Mouse (Mus musculus): ENCODE data around the gene Irf3. TPM values are rescaled to one million over a fixed set of nuclear protein-coding genes. Genes with fewer than 3 reads are reported as not detected.

Irf3 gene
- polyA plus RNA-seq, 1 experiment from 2014 or later, result 96.0 TPM

DNA sequence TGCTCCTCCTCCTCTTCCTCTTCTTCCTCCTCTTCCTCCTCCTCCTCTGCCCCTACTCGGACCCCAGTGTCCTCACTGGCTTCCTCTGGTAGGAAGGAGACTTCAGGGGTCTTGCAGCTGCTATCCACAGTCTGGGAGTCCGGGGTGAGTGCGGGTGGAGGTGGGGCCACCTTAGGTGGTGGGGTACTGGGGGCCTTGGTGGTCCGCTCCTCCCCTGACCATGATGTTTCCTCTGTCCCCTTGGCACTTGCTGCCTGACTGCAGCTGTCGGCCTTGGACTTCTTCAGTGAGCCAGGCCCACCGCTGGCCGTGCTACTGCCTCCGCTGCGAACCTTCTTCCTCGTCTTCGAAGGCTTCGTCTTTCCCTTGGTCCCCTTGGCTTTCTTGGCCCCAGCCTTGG, 9.1 kb downstream of the Irf3 start:
- no peak overlapping the region for H3K9ac ChIP-seq (replicated peaks; ENCODE audit: low read depth, low read length)
- no peaks in the 10 kb centered on the region for H3K9me3 ChIP-seq (ENCODE audit: control insufficient read depth, low read depth, low read length)
- 91% methylated on average over 12 of the region's 12 CpGs for WGBS
- no peak overlapping the region for H3K4me2 ChIP-seq (replicated peaks; ENCODE audit: low read depth, low read length)
- no peaks in the 10 kb centered on the region for H3K4me1 ChIP-seq (ENCODE audit: control insufficient read depth, insufficient read depth, low read length)
- H3K36me3 ChIP-seq (ENCODE audit: control insufficient read depth, insufficient read depth, low read length), result peaks cover 94% of the 10 kb centered on the region
- H3K27me3 ChIP-seq (ENCODE audit: control insufficient read depth, insufficient read depth, low read length), result no peaks in the 10 kb centered on the region
- H3K4me3 ChIP-seq (ENCODE audit: low read depth, low read length), result no peak overlapping the region
- no peak overlapping the region for H3K27ac ChIP-seq (ENCODE audit: low read length)
- no peak for ATAC-seq (ENCODE audit: insufficient number of reproducible peaks, insufficient read depth, low FRiP score, low read depth)

GRCm38 (mm10) chr7:45007141-45007540, 9.7 kb downstream of the Irf3 start:
- Histone ChIP-seq H3K4me2 (replicated peaks; ENCODE audit: low read depth, low read length) (no peak overlapping the region), H3K4me1 (ENCODE audit: control insufficient read depth, insufficient read depth, low read length) (no peaks in the 10 kb centered on the region), H3K9me3 (ENCODE audit: control insufficient read depth, low read depth, low read length) (no peaks in the 10 kb centered on the region), H3K4me3 (ENCODE audit: low read depth, low read length) (no peak overlapping the region), H3K36me3 (ENCODE audit: control insufficient read depth, insufficient read depth, low read length) (peaks cover 94% of the 10 kb centered on the region), H3K27me3 (ENCODE audit: control insufficient read depth, insufficient read depth, low read length) (no peaks in the 10 kb centered on the region), H3K9ac (replicated peaks; ENCODE audit: low read depth, low read length) (no peak overlapping the region), H3K27ac (ENCODE audit: low read length) (no peak overlapping the region)
- ATAC-seq (ENCODE audit: insufficient number of reproducible peaks, insufficient read depth, low FRiP score, low read depth), result no peak
- 93% methylated on average over 29 of the region's 29 CpGs for WGBS

- no peak overlapping the region for H3K9ac ChIP-seq (replicated peaks; ENCODE audit: low read depth, low read length)
- no peaks in the 10 kb centered on the region for H3K9me3 ChIP-seq (ENCODE audit: control insufficient read depth, low read depth, low read length)
- no peaks in the 10 kb centered on the region for H3K27me3 ChIP-seq (ENCODE audit: control insufficient read depth, insufficient read depth, low read length)
- 96% methylated on average over 30 of the region's 30 CpGs for WGBS
- H3K27ac ChIP-seq (ENCODE audit: low read length), result no peak overlapping the region
- H3K4me2 ChIP-seq (replicated peaks; ENCODE audit: low read depth, low read length), result no peak overlapping the region
- no peaks in the 10 kb centered on the region for H3K4me1 ChIP-seq (ENCODE audit: control insufficient read depth, insufficient read depth, low read length)
- peaks cover 94% of the 10 kb centered on the region for H3K36me3 ChIP-seq (ENCODE audit: control insufficient read depth, insufficient read depth, low read length)
- ATAC-seq (ENCODE audit: insufficient number of reproducible peaks, insufficient read depth, low FRiP score, low read depth), result no peak
- no peak overlapping the region for H3K4me3 ChIP-seq (ENCODE audit: low read depth, low read length)
Observed at GRCm38 (mm10) chr7:45007846-45008245, 10.4 kb downstream of the Irf3 start.

DNA sequence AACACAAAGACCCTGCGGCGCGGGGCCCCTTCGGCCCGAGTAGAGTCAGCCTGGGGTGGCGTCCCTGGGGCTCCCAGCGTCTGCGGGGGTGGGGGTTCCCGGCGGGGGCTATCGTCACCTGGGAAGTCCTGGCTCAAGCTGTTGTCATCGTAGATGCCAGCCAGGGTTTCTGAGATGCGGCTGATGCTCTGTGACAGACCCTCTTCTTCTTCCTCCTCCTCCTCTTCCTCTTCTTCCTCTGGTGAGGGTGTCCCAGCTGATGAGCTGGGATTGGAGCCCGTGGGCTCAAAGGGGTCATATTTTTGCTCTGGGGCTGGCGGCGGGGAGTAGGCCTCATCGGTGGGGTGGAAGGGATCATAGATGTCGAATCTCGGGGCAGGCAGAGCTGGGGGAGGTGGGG, 11.0 kb downstream of the Irf3 start:
- WGBS, result 95% methylated on average over 19 of the region's 19 CpGs
- ATAC-seq (ENCODE audit: insufficient number of reproducible peaks, insufficient read depth, low FRiP score, low read depth), result no peak
- Histone ChIP-seq H3K27me3 (ENCODE audit: control insufficient read depth, insufficient read depth, low read length) (no peaks in the 10 kb centered on the region), H3K4me1 (ENCODE audit: control insufficient read depth, insufficient read depth, low read length) (no peaks in the 10 kb centered on the region), H3K4me3 (ENCODE audit: low read depth, low read length) (no peak overlapping the region), H3K4me2 (replicated peaks; ENCODE audit: low read depth, low read length) (no peak overlapping the region), H3K9me3 (ENCODE audit: control insufficient read depth, low read depth, low read length) (no peaks in the 10 kb centered on the region), H3K36me3 (ENCODE audit: control insufficient read depth, insufficient read depth, low read length) (peaks cover 94% of the 10 kb centered on the region), H3K9ac (replicated peaks; ENCODE audit: low read depth, low read length) (no peak overlapping the region), H3K27ac (ENCODE audit: low read length) (no peak overlapping the region)

- H3K36me3 ChIP-seq (ENCODE audit: control insufficient read depth, insufficient read depth, low read length), result peaks cover 65% of the 10 kb centered on the region
Observed at GRCm38 (mm10) chr7:45012011-45012410, 14.6 kb downstream of the Irf3 start.

GRCm38 (mm10) chr7:45012824-45013223, 15.4 kb downstream of the Irf3 start:
- H3K27ac ChIP-seq (ENCODE audit: low read length), result no peak overlapping the region
- H3K4me3 ChIP-seq (ENCODE audit: low read depth, low read length), result no peak overlapping the region
- ATAC-seq (ENCODE audit: insufficient number of reproducible peaks, insufficient read depth, low FRiP score, low read depth), result no peak
- H3K36me3 ChIP-seq (ENCODE audit: control insufficient read depth, insufficient read depth, low read length), result peaks cover 57% of the 10 kb centered on the region
- 83% methylated on average over 4 of the region's 4 CpGs for WGBS
- no peak overlapping the region for H3K9ac ChIP-seq (replicated peaks; ENCODE audit: low read depth, low read length)
- no peak overlapping the region for H3K4me2 ChIP-seq (replicated peaks; ENCODE audit: low read depth, low read length)
- H3K4me1 ChIP-seq (ENCODE audit: control insufficient read depth, insufficient read depth, low read length), result peaks cover 11% of the 10 kb centered on the region; the same call in 1 of the 2 replicates
- H3K9me3 ChIP-seq (ENCODE audit: control insufficient read depth, low read depth, low read length), result no peaks in the 10 kb centered on the region
- no peaks in the 10 kb centered on the region for H3K27me3 ChIP-seq (ENCODE audit: control insufficient read depth, insufficient read depth, low read length)

More at GRCm38 (mm10) chr7:45012011-45012410, 14.6 kb downstream of the Irf3 start:
- Histone ChIP-seq H3K27me3 (ENCODE audit: control insufficient read depth, insufficient read depth, low read length) (no peaks in the 10 kb centered on the region), H3K4me3 (ENCODE audit: low read depth, low read length) (no peak overlapping the region), H3K9me3 (ENCODE audit: control insufficient read depth, low read depth, low read length) (no peaks in the 10 kb centered on the region), H3K4me1 (ENCODE audit: control insufficient read depth, insufficient read depth, low read length) (peaks cover 11% of the 10 kb centered on the region; the same call in 1 of the 2 replicates), H3K4me2 (replicated peaks; ENCODE audit: low read depth, low read length) (no peak overlapping the region), H3K9ac (replicated peaks; ENCODE audit: low read depth, low read length) (no peak overlapping the region), H3K27ac (ENCODE audit: low read length) (no peak overlapping the region)
- WGBS, result 99% methylated on average over 6 of the region's 6 CpGs
- ATAC-seq (ENCODE audit: insufficient number of reproducible peaks, insufficient read depth, low FRiP score, low read depth), result no peak

DNA sequence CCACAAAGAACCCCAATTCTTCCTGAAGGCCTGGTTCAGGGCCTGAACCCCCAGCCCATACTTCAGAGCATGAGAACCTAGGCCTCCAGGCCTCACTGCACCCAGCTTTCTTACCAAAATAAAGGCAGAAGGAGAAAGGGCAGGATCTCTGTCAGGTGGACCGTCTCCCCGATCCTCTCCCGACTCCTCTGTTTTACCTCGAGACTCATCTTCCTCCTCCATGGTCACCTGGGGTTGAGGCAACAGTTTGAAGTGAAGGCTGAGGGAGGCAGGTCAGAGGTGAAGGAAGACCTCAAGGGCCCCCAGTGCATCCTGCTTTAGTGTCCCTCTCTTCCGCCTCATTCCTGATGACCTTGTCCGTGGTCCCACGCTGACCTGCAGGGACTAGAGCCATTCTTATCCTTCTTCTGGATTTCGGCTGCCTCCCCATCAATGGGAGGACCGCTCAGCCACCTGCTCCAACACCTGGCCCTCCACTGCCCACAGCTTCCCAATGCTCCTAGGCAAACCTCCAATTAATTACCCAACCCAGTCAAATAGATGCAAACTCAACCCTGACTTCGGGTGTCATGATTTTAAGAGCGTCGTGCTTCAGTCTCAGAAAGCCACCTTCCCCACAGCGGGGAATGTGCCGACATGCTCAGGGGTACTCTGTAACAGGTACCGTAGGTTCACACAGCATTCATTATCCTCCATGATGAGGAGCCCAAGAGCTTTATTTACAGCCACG, 16.1 kb downstream of the Irf3 start:
- 94% methylated on average over 16 of the region's 16 CpGs for WGBS
- no peak overlapping the region for H3K9ac ChIP-seq (replicated peaks; ENCODE audit: low read depth, low read length)
- peaks cover 11% of the 10 kb centered on the region; the same call in 1 of the 2 replicates for H3K4me1 ChIP-seq (ENCODE audit: control insufficient read depth, insufficient read depth, low read length)
- no peak overlapping the region for H3K4me3 ChIP-seq (ENCODE audit: low read depth, low read length)
- H3K4me2 ChIP-seq (replicated peaks; ENCODE audit: low read depth, low read length), result no peak overlapping the region
- H3K36me3 ChIP-seq (ENCODE audit: control insufficient read depth, insufficient read depth, low read length), result peaks cover 50% of the 10 kb centered on the region
- H3K27ac ChIP-seq (ENCODE audit: low read length), result no peak overlapping the region
- no peaks in the 10 kb centered on the region for H3K27me3 ChIP-seq (ENCODE audit: control insufficient read depth, insufficient read depth, low read length)
- ATAC-seq (ENCODE audit: insufficient number of reproducible peaks, insufficient read depth, low FRiP score, low read depth), result no peak
- no peaks in the 10 kb centered on the region for H3K9me3 ChIP-seq (ENCODE audit: control insufficient read depth, low read depth, low read length)

- ATAC-seq (ENCODE audit: insufficient number of reproducible peaks, insufficient read depth, low FRiP score, low read depth), result no peak
- 93% methylated on average over 3 of the region's 3 CpGs for WGBS
- peaks cover 11% of the 10 kb centered on the region; the same call in 1 of the 2 replicates for H3K4me1 ChIP-seq (ENCODE audit: control insufficient read depth, insufficient read depth, low read length)
- no peaks in the 10 kb centered on the region for H3K9me3 ChIP-seq (ENCODE audit: control insufficient read depth, low read depth, low read length)
- H3K4me3 ChIP-seq (ENCODE audit: low read depth, low read length), result no peak overlapping the region
- H3K4me2 ChIP-seq (replicated peaks; ENCODE audit: low read depth, low read length), result no peak overlapping the region
- H3K9ac ChIP-seq (replicated peaks; ENCODE audit: low read depth, low read length), result no peak overlapping the region
- no peaks in the 10 kb centered on the region for H3K27me3 ChIP-seq (ENCODE audit: control insufficient read depth, insufficient read depth, low read length)
- peaks cover 45% of the 10 kb centered on the region for H3K36me3 ChIP-seq (ENCODE audit: control insufficient read depth, insufficient read depth, low read length)
- H3K27ac ChIP-seq (ENCODE audit: low read length), result no peak overlapping the region
Observed at GRCm38 (mm10) chr7:45014096-45014451, 16.6 kb downstream of the Irf3 start.

All from stomach, embryonic 14.5 days (tissue).